Mouse (Mus musculus): Measurements from ENCODE around the gene Cox20. TPM values are rescaled to one million over a fixed set of nuclear protein-coding genes. Genes with fewer than 3 reads are reported as not detected.
A peak's percentile ranks its signal among the peaks of the same experiment; 100 is the strongest.

Cox20 gene
- total RNA-seq, 2 experiments from 2014 or later = 33.2 to 38.4 TPM

- no peak for TF ChIP-seq CTCF (conservative IDR thresholded peaks at IDR 0.05)
These were observed 5.6 kb downstream of the Cox20 start for GRCm38 (mm10) chr1:178324568-178324967.

DNA sequence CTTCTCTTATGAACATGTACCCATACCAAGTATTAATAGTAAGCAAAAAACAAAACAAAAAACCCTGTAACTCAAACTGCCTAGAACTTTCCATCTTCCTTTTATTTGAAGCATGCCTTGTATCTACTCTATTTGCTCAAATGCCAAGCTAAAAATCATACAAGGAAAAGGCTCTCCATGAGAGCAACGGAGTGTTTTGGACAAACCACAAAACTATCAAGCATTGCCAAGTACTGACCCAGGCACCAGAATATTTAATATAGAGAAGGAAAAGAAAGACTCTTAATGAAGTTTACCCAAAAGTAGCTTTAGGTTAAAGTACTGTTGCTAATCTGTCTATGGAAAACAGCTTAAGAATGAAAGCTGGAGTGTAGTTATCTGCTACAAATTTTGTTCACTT, 7.4 kb downstream of the Cox20 start:
- Histone ChIP-seq H3K4me3 (no peak overlapping the region), H3K27ac (no peak overlapping the region)
- no peak for TF ChIP-seq CTCF (conservative IDR thresholded peaks at IDR 0.05)
- no peak for DNase-seq (ENCODE audit: low spot score in 2 of 2)

More at GRCm38 (mm10) chr1:178324568-178324967, 5.6 kb downstream of the Cox20 start:
- no peak for DNase-seq (ENCODE audit: low spot score in 2 of 2)
- H3K4me3 ChIP-seq = no peak overlapping the region
- H3K27ac ChIP-seq = no peak overlapping the region

GRCm38 (mm10) chr1:178326950-178327349, 8.0 kb downstream of the Cox20 start:
- no peak for TF ChIP-seq CTCF (conservative IDR thresholded peaks at IDR 0.05)
- Histone ChIP-seq H3K4me3 (no peak overlapping the region), H3K27ac (no peak overlapping the region)
- no peak for DNase-seq (ENCODE audit: low spot score in 2 of 2)

DNA sequence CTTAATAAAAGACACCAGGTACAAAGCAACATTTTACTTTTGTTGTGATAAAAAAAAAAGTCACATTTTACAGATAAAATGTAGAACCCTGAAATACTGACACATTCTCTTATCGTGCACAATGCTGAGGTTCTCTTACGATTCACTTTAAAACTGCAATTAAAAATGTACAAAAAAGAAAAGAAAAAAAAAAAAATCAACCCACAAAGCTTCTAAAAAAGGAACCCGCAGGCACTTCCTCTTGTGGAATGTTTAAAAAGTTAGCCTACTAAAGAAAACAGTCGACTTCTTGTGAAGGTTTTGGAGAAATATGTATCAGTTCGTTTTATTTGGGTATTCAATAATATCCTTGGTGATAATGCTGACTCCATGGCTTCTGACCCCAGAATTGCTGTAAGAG, 10.1 kb downstream of the Cox20 start:
- Histone ChIP-seq H3K27ac (no peak overlapping the region), H3K4me3 (no peak overlapping the region)
- DNase-seq (ENCODE audit: low spot score in 2 of 2) = no peak
- no peak for TF ChIP-seq CTCF (conservative IDR thresholded peaks at IDR 0.05)

DNA sequence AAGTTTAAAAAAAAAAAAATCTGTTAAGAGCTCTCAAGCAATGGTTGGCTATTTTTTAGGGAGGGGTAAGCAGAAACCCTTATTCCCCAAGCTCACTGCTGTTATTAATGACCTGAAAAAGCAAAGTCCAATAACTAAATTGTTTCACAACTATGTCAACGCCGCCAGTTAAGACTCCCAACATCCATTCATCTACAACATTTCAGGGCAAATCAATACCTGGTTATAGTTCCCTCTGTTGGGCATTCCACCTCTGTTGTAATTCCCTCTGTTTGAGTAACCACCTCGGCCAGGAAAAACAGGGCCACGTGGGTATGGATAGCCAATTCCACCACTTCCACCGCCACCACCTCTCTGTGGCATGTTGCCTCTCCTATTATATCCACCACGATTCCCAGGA, 11.0 kb downstream of the Cox20 start:
- no peak for TF ChIP-seq CTCF (conservative IDR thresholded peaks at IDR 0.05)
- H3K27ac ChIP-seq = no peak overlapping the region
- no peak overlapping the region for H3K4me3 ChIP-seq
- no peak for DNase-seq (ENCODE audit: low spot score in 2 of 2)

- DNase-seq (ENCODE audit: low spot score in 2 of 2) = no peak
- peak overlapping the region; percentile 100 for H3K27ac ChIP-seq
- peak overlapping the region; percentile 97 for H3K4me3 ChIP-seq
- no peak for TF ChIP-seq CTCF (conservative IDR thresholded peaks at IDR 0.05)
These were observed 16.9 kb downstream of the Cox20 start for GRCm38 (mm10) chr1:178335860-178336261.

DNA sequence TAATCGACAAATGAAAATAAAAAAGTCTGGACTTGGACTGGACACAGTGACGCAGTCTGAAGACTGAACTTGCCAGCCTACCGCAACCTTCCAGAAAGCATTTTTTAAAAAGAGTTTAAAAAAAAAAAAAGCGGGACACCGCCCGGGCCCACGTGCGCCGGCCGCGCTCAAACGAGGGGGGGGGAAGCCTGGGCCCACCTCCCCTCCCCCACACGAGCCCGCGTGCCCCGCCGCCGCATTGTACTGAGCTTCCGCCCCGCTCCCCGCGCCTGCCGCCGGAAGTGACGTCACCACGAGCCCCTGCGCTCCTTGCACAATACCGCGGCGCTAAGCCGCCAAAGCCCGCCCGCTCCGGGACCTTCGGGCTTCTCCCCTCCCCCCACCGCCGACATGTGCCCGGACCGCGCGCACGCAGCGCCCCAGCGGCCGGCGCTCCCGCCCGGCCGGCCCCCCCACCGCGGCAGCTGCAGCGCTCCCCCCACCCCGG, 17.4 kb downstream of the Cox20 start:
- Histone ChIP-seq H3K4me3 (peak overlapping the region; percentile 97), H3K27ac (peak overlapping the region; percentile 100)
- DNase-seq (ENCODE audit: low spot score in 2 of 2) = peak; percentile 90 to 94
- TF ChIP-seq CTCF (conservative IDR thresholded peaks at IDR 0.05) = no peak

- peak overlapping the region; percentile 97 for H3K4me3 ChIP-seq
- DNase-seq (ENCODE audit: low spot score in 2 of 2) = peak; percentile 44 to 51
These were observed 18.0 kb downstream of the Cox20 start for GRCm38 (mm10) chr1:178336777-178337481.

DNA sequence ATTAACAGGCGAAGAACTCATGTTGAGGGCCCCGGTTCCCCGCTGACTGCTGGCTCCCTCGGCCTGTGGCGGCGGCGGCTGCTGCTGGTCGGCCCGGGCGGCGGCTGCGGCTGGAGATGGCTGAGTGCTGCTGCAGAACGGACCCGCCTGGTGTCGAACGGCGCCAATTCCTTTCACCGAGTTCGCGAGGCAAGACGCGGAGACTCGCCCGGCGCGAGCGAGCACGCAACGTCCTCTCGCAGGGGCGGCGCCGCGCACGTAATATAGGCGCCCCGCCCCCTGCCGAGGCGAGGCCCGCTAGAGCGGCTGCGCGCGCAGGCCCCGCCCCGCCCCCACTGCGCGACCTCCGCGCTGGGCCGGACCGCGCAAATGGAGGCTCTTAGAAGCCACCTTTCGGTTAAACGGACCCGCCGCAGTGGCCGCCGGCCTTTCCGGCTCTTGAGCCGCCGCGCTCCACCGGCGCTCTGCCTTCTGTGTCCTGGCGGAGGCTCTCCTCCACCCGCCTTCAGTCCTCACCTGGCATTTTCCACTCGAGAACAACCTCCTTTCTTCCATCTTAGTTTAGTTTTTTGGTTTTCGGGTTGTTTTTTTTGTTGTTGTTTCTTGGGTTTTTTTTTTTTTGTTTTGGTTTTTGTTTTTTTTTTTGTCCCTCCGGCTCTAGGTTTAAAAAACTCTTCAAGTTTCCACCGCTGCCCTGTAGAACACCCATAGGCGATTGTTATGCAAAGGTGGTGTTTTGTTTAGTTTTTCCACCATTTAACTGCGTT, 18.8 kb downstream of the Cox20 start, which contains the start of gene Hnrnpu:
Gene Hnrnpu (minus strand): TSS at position 247 of the 767 bp plus-strand sequence.
- H3K4me3 ChIP-seq = peak within 1 kb of the TSS; percentile 97
- peak; percentile 32 for TF ChIP-seq CTCF (conservative IDR thresholded peaks at IDR 0.05)
- H3K27ac ChIP-seq = peak within 1 kb of the TSS; percentile 100
- DNase-seq (ENCODE audit: low spot score in 2 of 2) = peak; percentile 93 to 97

More at GRCm38 (mm10) chr1:178336777-178337481, 18.0 kb downstream of the Cox20 start:
- TF ChIP-seq CTCF (conservative IDR thresholded peaks at IDR 0.05) = peak; percentile 7; the same call in 1 of the 2 replicates
- H3K27ac ChIP-seq = peak overlapping the region; percentile 100

DNA sequence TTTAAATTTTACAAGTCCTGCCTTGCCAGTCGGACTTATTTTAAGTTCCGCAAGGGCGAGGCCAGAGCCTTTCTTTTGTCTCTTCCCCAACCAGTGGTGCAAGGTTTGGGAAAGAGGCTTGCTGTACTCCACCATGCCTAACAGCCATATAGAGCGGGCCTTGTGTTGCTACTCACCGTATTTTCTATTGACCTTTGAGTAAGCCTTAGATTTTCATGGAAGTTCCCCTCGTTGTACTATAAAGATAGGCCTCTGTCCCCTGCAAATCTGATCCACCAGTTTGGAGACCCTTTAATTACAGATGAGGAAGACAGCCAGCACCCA, 19.4 kb downstream of the Cox20 start:
- Histone ChIP-seq H3K27ac (peak overlapping the region; percentile 100), H3K4me3 (peak overlapping the region; percentile 97)
- no peak for TF ChIP-seq CTCF (conservative IDR thresholded peaks at IDR 0.05)
- DNase-seq (ENCODE audit: low spot score in 2 of 2) = no peak

- H3K4me3 ChIP-seq = no peak overlapping the region
- TF ChIP-seq CTCF (conservative IDR thresholded peaks at IDR 0.05) = no peak
- H3K27ac ChIP-seq = no peak overlapping the region
- no peak for DNase-seq (ENCODE audit: low spot score in 2 of 2)
These were observed 21.3 kb downstream of the Cox20 start for GRCm38 (mm10) chr1:178340213-178340612.

GRCm38 (mm10) chr1:178341435-178341834, 22.5 kb downstream of the Cox20 start:
- H3K27ac ChIP-seq = no peak overlapping the region
- no peak for TF ChIP-seq CTCF (conservative IDR thresholded peaks at IDR 0.05)

DNA sequence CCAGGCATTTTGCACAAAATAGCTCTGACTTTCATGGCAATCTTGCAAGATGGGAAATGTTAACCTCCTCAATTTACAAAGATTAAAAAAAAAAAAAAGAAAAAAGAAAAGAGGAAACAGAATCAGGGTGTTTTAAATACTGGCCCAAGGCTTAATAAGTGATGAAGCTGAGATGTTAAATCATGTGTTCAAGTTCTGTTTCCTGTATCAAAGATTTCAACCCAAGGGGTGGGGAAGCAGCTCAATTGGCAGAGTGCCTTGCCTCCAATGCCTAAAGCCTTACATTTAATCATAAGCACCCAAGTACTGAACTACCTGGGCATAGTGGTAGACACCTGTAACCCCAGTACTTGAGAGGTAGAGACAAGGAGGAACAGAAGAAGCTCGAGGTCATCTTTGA, 23.1 kb downstream of the Cox20 start:
- H3K4me3 ChIP-seq = no peak overlapping the region
- no peak for TF ChIP-seq CTCF (conservative IDR thresholded peaks at IDR 0.05)
- DNase-seq (ENCODE audit: low spot score in 2 of 2) = no peak
- no peak overlapping the region for H3K27ac ChIP-seq

More at GRCm38 (mm10) chr1:178341435-178341834, 22.5 kb downstream of the Cox20 start:
- DNase-seq (ENCODE audit: low spot score in 2 of 2) = no peak
- no peak overlapping the region for H3K4me3 ChIP-seq

Measured in layer of hippocampus, adult 2 months (tissue).